Mouse (Mus musculus) lung, adult 10 weeks (tissue): ENCODE data around the gene Scgb2b12. TPM values are rescaled to one million over a fixed set of nuclear protein-coding genes. Genes with fewer than 3 reads are reported as not detected.

Experiments
- polyA plus RNA-seq: library from polyadenylated mRNA; stranded (reverse); fragments of 350-450 nt; fragmentation: Illumina TruSeq; extraction: RNeasy Lipid Tissue Mini Kit (QIAGEN cat#74804); gene quantifications from one replicate; pipeline ENCODE4 v1.2.3, GENCODE M21; 2014; ENCODE audit warnings: low read depth, low replicate concordance; ENCODE audit not compliant: insufficient read depth

Scgb2b12 gene
- not detected for polyA plus RNA-seq

DNA sequence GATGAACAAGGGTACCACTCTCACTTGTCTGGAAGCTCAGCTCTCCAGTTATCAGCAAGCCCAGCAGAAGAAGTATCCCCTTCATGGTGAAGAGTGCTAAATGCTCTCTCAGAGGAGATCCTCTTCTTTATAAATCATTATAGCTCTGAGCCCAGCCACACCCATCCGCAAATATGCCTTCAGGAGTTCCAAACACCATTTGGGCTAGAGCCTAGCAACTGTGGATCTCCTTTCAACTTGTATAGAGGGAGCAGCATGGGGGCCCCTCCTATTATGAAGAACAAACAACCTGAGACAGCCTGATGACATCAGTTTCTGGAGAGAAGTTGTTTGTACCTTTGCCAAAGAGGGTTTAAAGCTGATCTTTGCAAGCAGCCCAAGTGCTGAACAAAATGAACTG, at the start of gene Scgb2b12:
TSS of gene Scgb2b12 (minus strand) at position 101 of the 400 bp plus-strand sequence.

DNA sequence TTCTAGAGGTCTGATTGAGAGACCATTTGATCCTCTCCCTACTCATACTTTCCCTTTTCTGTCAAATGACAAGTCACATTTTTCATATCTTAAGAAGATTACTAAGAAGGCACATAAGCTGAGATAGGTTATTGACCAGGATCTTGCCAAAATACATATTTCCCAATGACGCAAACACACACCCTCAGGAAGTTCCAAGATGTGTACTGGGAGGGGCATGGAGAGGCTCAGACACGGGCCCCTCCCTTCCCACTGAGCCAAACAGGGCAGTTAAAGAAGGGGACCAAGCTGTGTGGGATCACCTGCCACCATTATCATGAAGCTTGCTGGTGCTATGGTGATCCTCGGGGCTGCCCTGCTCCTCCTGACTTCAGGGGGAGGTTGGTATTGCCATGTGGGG, 6.8 kb upstream of the Scgb2b12 start, which contains the start of gene Scgb1b12:
TSS of gene Scgb1b12 (plus strand) at position 301 of the 400 bp plus-strand sequence.

Other genes starting within 250 kb of the Scgb2b12 start
- not detected for gene Scgb1b10, start 226.4 kb downstream of the Scgb2b12 start, polyA plus RNA-seq
- gene Scgb2b11, start 116.1 kb downstream of the Scgb2b12 start, polyA plus RNA-seq: not detected
- not detected for gene Scgb1b11, start 104.4 kb downstream of the Scgb2b12 start, polyA plus RNA-seq
- gene Scgb1b12, start 6.9 kb upstream of the Scgb2b12 start, polyA plus RNA-seq: not detected
- gene Scgb1b29, start 114.3 kb upstream of the Scgb2b12 start, polyA plus RNA-seq: not detected